Mouse (Mus musculus) midbrain, embryonic 11.5 days (tissue): ENCODE results near the gene 4921507P07Rik. TPM values are rescaled to one million over a fixed set of nuclear protein-coding genes. Genes with fewer than 3 reads are reported as not detected.
"Not testable (repeated sequence)": the region's sequence is repeated elsewhere in the genome, so short reads cannot be mapped to it uniquely, and the experiment has no call there.

ENCODE experiments used
- ATAC-seq: fragments of 200-750 bp; cut with Nextera tagmentation; 2 replicates; pipeline ENCODE4 v1.8.0; 2017; ENCODE audit warnings: moderate TSS enrichment, moderate library complexity; ENCODE audit not compliant: low FRiP score
- DNase-seq: peaks from one replicate; pipeline ENCODE4 v3.0.0; 2015; ENCODE audit warnings: low spot score; ENCODE audit errors: missing footprints
- H3K27ac ChIP-seq: fragments of 300-500 bp; sonication (generic); 2 replicates; pipeline ENCODE4 v1.5.1; 2014; ENCODE audit warnings: low read depth, low read length
- H3K27me3 ChIP-seq: fragments of 300-500 bp; sonication (generic); 2 replicates; pipeline ENCODE4 v1.6.1; 2014; ENCODE audit warnings: mild to moderate bottlenecking, low read length, moderate library complexity, mixed read lengths; ENCODE audit not compliant: control insufficient read depth, insufficient read depth
- H3K36me3 ChIP-seq: fragments of 300-500 bp; sonication (generic); 2 replicates; pipeline ENCODE4 v1.6.1; 2014; ENCODE audit warnings: mild to moderate bottlenecking, low read length, moderate library complexity, mixed read lengths; ENCODE audit not compliant: control insufficient read depth, insufficient read depth
- H3K4me1 ChIP-seq: fragments of 300-500 bp; sonication (generic); 2 replicates; pipeline ENCODE4 v1.6.1; 2014; ENCODE audit warnings: low read length; ENCODE audit not compliant: control insufficient read depth, insufficient read depth
- H3K4me2 ChIP-seq: fragments of 300-500 bp; sonication (generic); 2 replicates; pipeline ENCODE4 v1.6.1; 2014; ENCODE audit warnings: mild to moderate bottlenecking, moderate library complexity
- H3K4me3 ChIP-seq: fragments of 300-500 bp; sonication (generic); 2 replicates; pipeline ENCODE4 v1.5.1; 2014; ENCODE audit warnings: low read depth, low read length
- H3K9ac ChIP-seq: fragments of 300-500 bp; sonication (generic); 2 replicates; pipeline ENCODE4 v1.6.1; 2014; ENCODE audit warnings: low read length
- H3K9me3 ChIP-seq: fragments of 300-500 bp; sonication (generic); 2 replicates; pipeline ENCODE4 v1.6.1; 2016; ENCODE audit warnings: low read length; ENCODE audit not compliant: control insufficient read depth
- WGBS: fragments of 180-500 bp; shearing (Covaris S2); extraction: QIAGEN DNeasy Blood & Tissue Kit; methylation state at CpG from one replicate; pipeline ENCODE4 v1.1.7; 2014; 5-methylcytosine and 5-hydroxymethylcytosine counted together
- polyA plus RNA-seq: library from polyadenylated mRNA; unstranded; fragments of >200 nt; fragmentation: Nextera tagmentation; extraction: Ambion mirVana; gene quantifications from 2 replicates; pipeline ENCODE4 v1.2.1, GENCODE M21; 2014

Gene 4921507P07Rik
- 0.95 and 0.98 TPM in 2 replicates for polyA plus RNA-seq

- DNase-seq (peak; percentile 99), ATAC-seq (peak; percentile 98)
- Histone ChIP-seq H3K27ac (no peak within 1 kb of the TSS), H3K27me3 (no peaks in the 10 kb centered on the region; the same call in 1 of the 2 replicates), H3K4me3 (peak within 1 kb of the TSS; percentile 55), H3K9me3 (no peaks in the 10 kb centered on the region), H3K9ac (peak within 1 kb of the TSS; percentile 74), H3K36me3 (no peaks in the 10 kb centered on the region), H3K4me1 (peaks cover 4% of the 10 kb centered on the region; the same call in 1 of the 2 replicates), H3K4me2 (peak within 1 kb of the TSS; percentile 99)
- WGBS: 1% methylated on average over 51 of the region's 62 CpGs
Measured at GRCm38 (mm10) chr6:50596301-50597211, at the start of gene 4921507P07Rik. Gene 4921507P07Rik, minus strand, starts transcription at chr6:50596632.

GRCm38 (mm10) chr6:50644701-50645100, 48.3 kb upstream of the 4921507P07Rik start:
- DNase-seq (no peak), ATAC-seq (no peak)
- H3K4me2 ChIP-seq: no peak overlapping the region
- WGBS: 84% methylated on average over 3 of the region's 3 CpGs
- H3K9ac ChIP-seq: no peak overlapping the region
- H3K27me3 ChIP-seq: no peaks in the 10 kb centered on the region
- no peak overlapping the region for H3K27ac ChIP-seq
- peaks cover 3% of the 10 kb centered on the region for H3K4me1 ChIP-seq
- H3K36me3 ChIP-seq: no peaks in the 10 kb centered on the region
- H3K9me3 ChIP-seq: no peaks in the 10 kb centered on the region
- H3K4me3 ChIP-seq: no peak overlapping the region

- no peak for DNase-seq
- 88% methylated on average over 5 of the region's 5 CpGs for WGBS
- H3K9ac ChIP-seq: no peak overlapping the region
- H3K4me2 ChIP-seq: no peak overlapping the region
- H3K36me3 ChIP-seq: no peaks in the 10 kb centered on the region
- no peak for ATAC-seq
- no peaks in the 10 kb centered on the region for H3K9me3 ChIP-seq
- no peak overlapping the region for H3K27ac ChIP-seq
- H3K4me1 ChIP-seq: peaks cover 3% of the 10 kb centered on the region
- H3K27me3 ChIP-seq: no peaks in the 10 kb centered on the region
- no peak overlapping the region for H3K4me3 ChIP-seq
Measured at GRCm38 (mm10) chr6:50641898-50642297, 45.5 kb upstream of the 4921507P07Rik start.

GRCm38 (mm10) chr6:50640377-50640776, 43.9 kb upstream of the 4921507P07Rik start:
- H3K4me1 ChIP-seq: peaks cover 3% of the 10 kb centered on the region
- DNase-seq (no peak), ATAC-seq (no peak)
- no peaks in the 10 kb centered on the region for H3K36me3 ChIP-seq
- H3K27me3 ChIP-seq: no peaks in the 10 kb centered on the region
- WGBS: 82% methylated on average over 4 of the region's 4 CpGs
- no peak overlapping the region for H3K27ac ChIP-seq
- H3K9ac ChIP-seq: no peak overlapping the region
- no peak overlapping the region for H3K4me3 ChIP-seq
- no peak overlapping the region for H3K4me2 ChIP-seq
- no peaks in the 10 kb centered on the region for H3K9me3 ChIP-seq

GRCm38 (mm10) chr6:50639656-50640055, 43.2 kb upstream of the 4921507P07Rik start:
- H3K9me3 ChIP-seq: no peaks in the 10 kb centered on the region
- no peaks in the 10 kb centered on the region for H3K36me3 ChIP-seq
- H3K4me2 ChIP-seq: no peak overlapping the region
- ATAC-seq (no peak), DNase-seq (no peak)
- H3K4me1 ChIP-seq: peaks cover 3% of the 10 kb centered on the region
- no peak overlapping the region for H3K4me3 ChIP-seq
- H3K9ac ChIP-seq: no peak overlapping the region
- H3K27ac ChIP-seq: no peak overlapping the region
- WGBS: 76% methylated on average over 2 of the region's 2 CpGs
- no peaks in the 10 kb centered on the region for H3K27me3 ChIP-seq

GRCm38 (mm10) chr6:50626170-50626569, 29.7 kb upstream of the 4921507P07Rik start:
- not testable (repeated sequence) for H3K4me3 ChIP-seq, DNase-seq, ATAC-seq, H3K36me3 ChIP-seq, H3K9me3 ChIP-seq, H3K9ac ChIP-seq, H3K4me1 ChIP-seq, H3K27me3 ChIP-seq, H3K4me2 ChIP-seq, H3K27ac ChIP-seq
- 73% methylated on average over 2 of the region's 2 CpGs for WGBS

GRCm38 (mm10) chr6:50618273-50618672, 21.8 kb upstream of the 4921507P07Rik start:
- not testable (repeated sequence) for H3K9ac ChIP-seq, H3K27ac ChIP-seq, H3K4me1 ChIP-seq, H3K27me3 ChIP-seq, H3K4me2 ChIP-seq, H3K9me3 ChIP-seq, H3K4me3 ChIP-seq, ATAC-seq, DNase-seq, H3K36me3 ChIP-seq
- WGBS: 100% methylated on average over 1 of the region's 1 CpGs

GRCm38 (mm10) chr6:50601620-50602019, 5.2 kb upstream of the 4921507P07Rik start:
- H3K27ac ChIP-seq: no peak overlapping the region
- H3K4me1 ChIP-seq: no peaks in the 10 kb centered on the region
- no peak overlapping the region for H3K9ac ChIP-seq
- H3K27me3 ChIP-seq: no peaks in the 10 kb centered on the region
- WGBS: 29% methylated on average over 4 of the region's 4 CpGs
- H3K36me3 ChIP-seq: no peaks in the 10 kb centered on the region
- ATAC-seq (no peak), DNase-seq (peak; percentile 91)
- no peak overlapping the region for H3K4me3 ChIP-seq
- H3K4me2 ChIP-seq: no peak overlapping the region
- no peaks in the 10 kb centered on the region for H3K9me3 ChIP-seq

- Histone ChIP-seq H3K9me3 (no peaks in the 10 kb centered on the region), H3K27ac (no peak overlapping the region), H3K4me3 (no peak overlapping the region), H3K27me3 (no peaks in the 10 kb centered on the region; the same call in 1 of the 2 replicates), H3K4me2 (no peak overlapping the region), H3K36me3 (no peaks in the 10 kb centered on the region), H3K4me1 (peaks cover 4% of the 10 kb centered on the region; the same call in 1 of the 2 replicates), H3K9ac (no peak overlapping the region)
- DNase-seq: no peak
- WGBS: 80% methylated on average over 5 of the region's 5 CpGs
- ATAC-seq: no peak
Measured at GRCm38 (mm10) chr6:50598560-50598959, 2.1 kb upstream of the 4921507P07Rik start.
